Mouse (Mus musculus) heart, postnatal 36 days (tissue): ENCODE measurements around the gene Gm17324. TPM values are rescaled to one million over a fixed set of nuclear protein-coding genes. Genes with fewer than 3 reads are reported as not detected.

Source experiments
- DNase-seq, 2 experiments: peaks; one replicate each; pipeline ENCODE4 v3.0.0; 2021 to 2022
- intact Hi-C: fragments of 180-260 bp; cut with DNase I; formaldehyde crosslinking; loops from one replicate; pipeline ENCODE4 v1.15.1; 2025
- total RNA-seq, 2 experiments: library from RNA; stranded (reverse); gene quantifications; 2 replicates each; pipeline ENCODE4 v1.2.3; 2021

Gm17324 gene
- total RNA-seq, 2 experiments from 2014 or later = not detected

DNA sequence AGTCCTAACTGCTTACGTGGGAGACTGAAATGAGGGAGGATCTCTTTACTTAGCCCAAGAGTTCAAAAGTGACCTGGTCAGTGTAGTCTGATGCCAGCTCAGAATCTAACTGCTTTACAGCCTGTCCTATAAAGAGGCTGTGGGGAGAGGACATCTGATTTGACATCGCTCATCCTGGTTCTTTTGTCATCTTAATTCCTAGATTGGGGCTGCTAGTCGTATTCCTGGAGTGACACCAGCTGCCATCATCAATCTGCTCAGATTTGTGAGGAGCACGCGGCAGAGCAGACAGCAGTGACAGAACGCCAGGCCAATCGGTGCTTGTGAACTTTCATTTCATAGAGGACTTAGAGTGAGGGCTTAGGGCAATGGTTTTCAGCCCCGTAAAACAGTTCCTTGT is 25.0 kb upstream of the Gm17324 start:
- DNase-seq = no peak
- intact Hi-C loops = no loop called here

DNA sequence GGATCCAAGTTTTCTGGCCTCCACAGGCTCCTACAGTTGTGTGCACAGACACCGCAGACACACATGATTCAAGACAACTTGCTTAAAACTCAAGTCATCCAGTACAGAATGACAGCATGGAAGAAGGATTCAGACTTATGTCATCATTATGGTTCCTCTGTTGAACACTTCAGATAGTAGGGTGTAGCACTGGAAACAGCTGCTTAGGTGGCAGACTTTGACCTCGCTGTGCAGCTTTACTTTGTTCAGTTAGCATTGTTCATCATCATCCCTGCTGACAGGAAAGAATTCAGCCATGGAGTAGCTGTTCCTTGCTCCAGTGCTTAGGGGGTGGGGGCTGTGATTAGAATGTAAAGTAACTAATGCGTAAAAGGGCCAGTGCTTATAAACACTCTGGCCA is 17.1 kb upstream of the Gm17324 start:
- DNase-seq = no peak
- intact Hi-C loops = no loop called here

DNA sequence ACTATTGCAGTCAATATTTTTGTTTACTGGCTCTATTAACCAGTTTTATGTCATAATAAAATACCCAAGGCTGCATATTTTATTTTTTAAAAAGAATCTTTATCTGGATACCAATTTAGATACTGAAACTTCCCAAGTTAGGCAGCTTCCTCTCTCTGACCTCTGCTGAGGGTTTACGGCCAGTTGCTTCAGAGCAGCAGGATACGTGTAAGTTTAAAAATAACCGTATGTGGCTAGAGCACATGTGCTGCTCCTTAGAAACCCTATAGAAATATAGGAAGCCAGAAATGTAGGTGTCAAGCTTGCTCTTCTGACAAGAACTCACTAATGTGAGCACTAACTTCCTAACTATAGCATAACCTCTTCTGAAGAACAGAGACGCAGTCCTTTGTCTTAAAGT is 14.8 kb upstream of the Gm17324 start:
- intact Hi-C loops = no loop called here

DNA sequence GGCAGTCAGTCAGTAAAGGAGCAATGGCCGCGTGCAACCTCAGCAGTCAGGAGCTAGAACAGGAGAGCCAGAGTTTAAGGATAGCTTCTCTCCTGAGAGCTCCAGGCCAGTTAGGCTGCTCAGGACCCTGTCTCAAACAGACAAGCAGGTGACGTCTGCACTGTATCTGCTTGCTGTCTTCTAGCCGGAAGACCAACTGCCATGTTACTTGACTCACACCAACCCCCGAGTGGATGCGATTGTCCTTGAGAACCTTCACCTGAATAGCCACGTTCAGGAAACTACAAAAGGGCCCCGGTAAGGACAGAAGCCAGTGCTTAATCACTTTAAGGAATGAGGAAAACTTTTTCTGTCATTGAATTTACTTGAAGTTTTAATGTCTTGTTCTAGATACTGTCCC is 8.4 kb upstream of the Gm17324 start:
- intact Hi-C loops = no loop called here

More for the DNA sequence above, 14.8 kb upstream of the Gm17324 start:
- DNase-seq = no peak

DNA sequence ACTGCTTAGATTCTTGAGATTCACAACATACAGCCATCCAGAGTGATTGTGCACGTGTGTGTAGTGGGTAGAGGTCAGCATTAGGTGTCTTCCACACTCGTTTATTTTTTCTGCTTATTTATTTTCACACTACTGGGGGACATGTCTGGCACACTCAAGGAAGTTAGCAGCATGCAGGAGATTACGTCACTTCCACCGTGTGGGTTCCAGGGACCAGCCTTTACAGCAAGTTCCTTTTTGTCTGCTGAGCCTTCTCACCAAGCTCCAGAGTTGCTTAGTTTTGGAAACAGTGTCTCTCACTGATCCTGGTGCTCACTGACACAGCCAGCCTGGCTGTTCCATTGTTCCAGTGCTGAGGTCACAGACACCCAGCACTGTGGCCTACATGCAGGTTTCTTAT is 2.8 kb upstream of the Gm17324 start:
- DNase-seq = no peak
- intact Hi-C loops = no loop called here

More for the DNA sequence above, 8.4 kb upstream of the Gm17324 start:
- DNase-seq = no peak

DNA sequence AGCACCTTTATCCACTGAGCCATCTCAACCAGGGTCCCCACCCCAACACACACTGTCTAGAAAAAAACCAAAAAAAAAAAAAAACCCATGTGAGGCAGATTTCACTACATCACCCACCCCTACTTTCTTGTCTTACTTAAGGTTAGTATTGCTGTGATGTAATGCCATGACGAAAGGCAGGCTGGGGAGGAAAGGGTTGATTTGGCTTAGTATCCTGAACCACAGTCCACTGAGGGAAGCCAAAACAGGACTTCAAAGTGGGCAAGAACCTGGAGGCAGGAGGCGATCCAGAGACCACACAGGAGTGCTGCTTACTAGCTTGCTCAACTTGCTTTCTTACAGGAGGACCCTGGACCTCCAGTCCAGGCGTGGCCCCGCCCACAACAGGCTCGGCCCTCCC is 1.8 kb upstream of the Gm17324 start:
- intact Hi-C loops = no loop called here
- DNase-seq = no peak

DNA sequence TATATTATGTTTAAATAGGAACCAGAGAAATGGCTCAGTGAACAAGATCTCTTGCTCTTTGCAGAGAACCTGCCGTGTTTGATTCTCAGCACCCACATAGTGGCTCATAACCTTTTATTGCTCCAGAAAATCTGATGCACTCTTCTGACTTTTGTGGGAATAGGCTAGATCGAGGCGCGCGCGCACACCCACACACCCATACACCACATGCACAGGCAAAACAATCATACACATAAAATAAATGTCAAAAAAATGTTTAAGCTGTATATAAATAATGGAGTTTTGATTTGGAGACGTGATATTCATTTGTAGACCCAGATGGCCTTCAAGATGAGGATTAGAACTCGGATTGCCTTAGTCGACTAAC is 997 bp downstream of the Gm17324 start:
- no peak for DNase-seq
- intact Hi-C loops = loop anchor here (10.0 kb wide), 1 partner anchor 333 kb away; no protein-coding TSS in a partner anchor

DNA sequence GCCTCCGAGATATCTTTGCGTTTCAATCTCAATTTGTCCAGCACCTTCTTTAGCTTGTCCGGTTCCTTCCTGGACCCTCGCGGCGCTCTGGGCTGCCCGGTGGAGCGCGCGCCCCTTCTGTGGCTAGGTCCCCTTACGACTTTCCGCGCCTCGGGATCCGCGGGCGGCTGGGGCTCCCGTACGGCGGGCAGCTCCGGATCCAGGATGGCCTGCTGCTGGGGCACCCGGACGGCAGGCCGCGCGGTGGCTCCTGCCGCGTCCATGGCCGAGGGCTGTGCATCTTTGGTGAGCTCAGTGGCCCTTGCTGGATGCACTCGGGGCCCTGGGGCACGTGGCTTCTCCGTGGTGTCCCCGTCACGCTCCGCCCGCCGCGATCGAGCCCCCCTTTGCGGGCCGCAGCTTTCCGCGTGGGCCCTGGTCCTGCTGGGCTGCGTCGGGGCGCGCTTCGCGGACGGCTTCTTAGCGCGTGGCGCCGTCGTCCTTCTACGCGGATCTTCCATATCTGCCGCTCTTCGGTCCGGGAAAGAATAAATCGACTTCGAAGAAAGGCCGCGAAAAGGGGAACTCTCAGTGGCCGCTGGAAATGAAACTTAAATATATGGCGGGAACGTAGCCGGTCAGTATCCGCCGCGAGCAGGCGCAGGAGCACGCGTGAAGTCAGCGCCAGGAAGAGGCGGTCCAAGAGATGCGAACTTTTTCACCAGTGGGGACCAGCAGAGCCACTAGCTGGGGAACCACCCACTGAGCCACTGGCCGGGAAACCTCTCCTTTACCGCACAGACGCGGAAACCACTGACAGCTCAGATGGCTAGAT is 5.8 kb downstream of the Gm17324 start, which contains the start of gene Cgas:
TSS of gene Cgas (minus strand) at position 659 of the 814 bp plus-strand sequence.
- intact Hi-C loops = loop anchor here (10.0 kb wide), 1 partner anchor 328 kb away; no protein-coding TSS in a partner anchor
- peak; percentile 72 to 75 for DNase-seq

DNA sequence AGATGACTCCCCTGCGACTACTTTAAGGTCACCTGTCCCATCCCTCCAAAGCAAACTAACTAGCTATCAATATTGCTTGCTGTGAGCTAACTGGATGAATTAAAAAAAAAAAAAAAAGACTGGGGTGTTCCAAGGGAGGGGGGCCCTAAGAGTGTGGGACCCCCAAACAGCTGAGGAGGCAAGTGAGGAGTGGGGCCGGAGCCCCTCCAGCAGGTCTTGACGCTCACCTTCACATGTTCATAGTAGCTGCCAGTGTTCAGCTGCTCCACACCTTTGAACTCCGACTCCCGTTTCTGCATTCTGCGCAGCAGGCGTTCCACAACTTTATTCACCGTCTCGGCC is 6.4 kb downstream of the Gm17324 start:
- intact Hi-C loops = loop anchor here (10.0 kb wide), 1 partner anchor 327 kb away; no protein-coding TSS in a partner anchor
- no peak for DNase-seq

DNA sequence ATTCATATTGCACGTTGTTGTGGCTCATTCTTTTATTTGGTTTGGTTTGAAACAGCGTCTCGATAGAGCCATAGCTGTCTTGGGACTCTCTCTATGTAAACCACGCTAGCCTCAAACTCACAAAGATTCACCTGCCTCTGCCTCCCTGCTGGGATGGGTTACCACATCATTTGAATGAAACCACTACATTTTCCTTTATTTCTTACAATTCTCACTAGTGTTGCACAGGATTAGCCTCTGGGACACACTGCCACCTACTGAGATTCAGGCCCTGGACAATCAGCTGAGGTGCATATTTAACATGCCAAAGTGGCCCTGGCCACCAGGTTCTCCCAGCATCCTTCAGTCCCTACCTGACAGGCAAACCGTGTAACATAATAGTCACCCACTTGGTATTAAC is 9.2 kb downstream of the Gm17324 start:
- intact Hi-C loops = no loop called here
- no peak for DNase-seq

DNA sequence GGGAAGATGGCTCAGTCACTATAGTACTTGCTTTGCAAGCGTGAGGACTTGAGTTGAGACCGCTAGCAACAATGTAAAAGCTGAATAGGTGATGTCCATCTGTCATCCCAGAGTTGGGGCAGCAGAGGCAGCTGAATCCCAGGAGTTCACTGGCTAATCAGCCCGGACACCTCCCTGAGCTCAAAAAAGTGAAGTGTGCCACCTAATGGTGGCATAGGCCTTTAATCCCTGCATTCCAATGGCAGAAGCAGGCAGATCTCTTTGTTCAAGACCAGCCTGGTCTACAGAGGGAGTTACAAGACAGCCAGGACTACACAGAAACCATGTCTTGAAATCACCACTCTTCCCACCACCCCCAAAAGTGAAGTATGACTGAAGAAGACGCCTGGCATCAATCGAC is 16.1 kb downstream of the Gm17324 start:
- no peak for DNase-seq
- intact Hi-C loops = no loop called here

DNA sequence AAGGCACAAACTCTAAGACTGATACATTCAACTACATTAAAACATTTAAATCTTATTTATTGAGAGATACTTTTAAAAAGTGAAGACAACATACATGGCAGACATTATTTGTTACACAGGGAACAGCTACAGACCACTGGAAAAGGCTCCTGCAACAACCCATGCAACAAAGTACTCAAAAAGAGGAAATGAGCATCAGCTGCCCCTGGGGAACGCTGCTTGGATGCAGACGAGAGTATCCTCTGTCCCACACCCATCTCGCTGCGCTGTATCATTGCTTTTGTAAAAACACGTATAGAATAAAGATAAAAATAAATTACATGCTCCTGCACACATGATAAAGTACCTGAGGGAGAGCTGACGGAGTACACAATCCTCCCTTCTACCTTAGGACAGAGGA is 18.1 kb downstream of the Gm17324 start:
- intact Hi-C loops = no loop called here

DNA sequence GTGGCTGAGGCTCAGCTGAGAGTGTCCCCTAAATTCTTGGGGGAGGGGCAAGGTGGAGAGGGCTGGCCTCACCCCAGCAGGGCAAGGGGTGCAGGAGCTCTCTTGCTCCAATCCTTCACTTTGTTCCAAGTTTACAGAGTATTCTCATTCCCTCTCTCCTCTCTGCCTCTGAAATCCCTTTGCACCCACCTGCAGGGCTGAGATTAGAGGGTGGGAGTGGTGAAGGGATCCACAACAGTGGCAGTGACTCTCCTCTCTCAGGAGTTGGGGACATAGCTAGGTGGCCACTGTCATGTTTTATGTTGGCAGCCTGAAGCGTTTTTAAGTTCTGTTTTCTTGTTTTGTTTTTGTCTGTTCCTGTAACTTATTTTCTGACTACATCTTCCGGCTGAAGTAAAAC is 19.0 kb downstream of the Gm17324 start:
- intact Hi-C loops = no loop called here

More for the DNA sequence above, 18.1 kb downstream of the Gm17324 start:
- no peak for DNase-seq

DNA sequence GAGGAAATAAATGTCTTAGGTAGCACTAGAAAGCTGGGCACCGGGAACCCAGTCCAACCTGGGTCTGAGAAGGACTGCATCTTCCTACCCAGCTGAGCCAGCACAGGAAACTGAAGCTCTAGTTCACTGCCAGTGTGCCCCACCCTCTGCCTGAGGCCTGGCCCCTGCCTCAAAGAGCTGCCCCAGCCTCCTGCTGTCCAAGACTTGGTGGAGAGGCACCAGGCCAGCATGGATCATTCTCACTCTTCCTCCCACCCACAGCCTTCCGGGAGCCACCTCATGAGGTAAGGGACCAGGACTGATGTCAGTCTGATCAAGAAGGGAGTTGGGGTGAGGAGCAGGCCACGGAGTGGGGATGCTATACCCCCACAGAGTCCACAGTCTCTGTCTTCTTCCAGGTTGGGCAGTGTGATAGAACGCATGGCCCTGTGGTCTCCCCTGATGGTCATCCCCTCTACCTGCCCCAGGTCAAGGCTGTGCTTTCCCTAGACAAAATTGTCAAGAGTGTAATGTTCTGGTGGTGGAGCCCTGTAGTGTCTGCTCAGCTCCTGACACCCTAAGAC is 19.6 kb downstream of the Gm17324 start:
- intact Hi-C loops = no loop called here
- no peak for DNase-seq

More for the DNA sequence above, 19.0 kb downstream of the Gm17324 start:
- DNase-seq = no peak

DNA sequence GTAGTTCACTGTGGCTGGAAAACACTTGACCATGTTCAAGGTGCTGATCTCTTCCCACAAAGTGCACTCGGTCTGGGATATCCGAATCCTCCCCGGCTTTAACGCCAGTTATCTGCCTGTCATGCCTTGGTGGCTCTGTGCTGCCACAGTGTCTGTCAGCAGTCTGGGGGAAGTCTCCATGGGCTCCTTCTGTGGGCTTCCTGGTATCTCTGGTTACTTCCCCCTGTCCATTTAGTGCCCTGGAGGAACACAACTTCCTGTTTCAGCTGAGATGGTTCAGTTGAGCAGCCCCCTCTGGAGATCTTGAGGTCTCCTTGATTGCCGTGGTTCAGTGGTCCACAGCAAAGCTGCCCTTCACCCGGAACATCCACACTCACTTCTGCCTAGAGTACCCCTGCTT is 20.4 kb downstream of the Gm17324 start:
- no peak for DNase-seq

DNA sequence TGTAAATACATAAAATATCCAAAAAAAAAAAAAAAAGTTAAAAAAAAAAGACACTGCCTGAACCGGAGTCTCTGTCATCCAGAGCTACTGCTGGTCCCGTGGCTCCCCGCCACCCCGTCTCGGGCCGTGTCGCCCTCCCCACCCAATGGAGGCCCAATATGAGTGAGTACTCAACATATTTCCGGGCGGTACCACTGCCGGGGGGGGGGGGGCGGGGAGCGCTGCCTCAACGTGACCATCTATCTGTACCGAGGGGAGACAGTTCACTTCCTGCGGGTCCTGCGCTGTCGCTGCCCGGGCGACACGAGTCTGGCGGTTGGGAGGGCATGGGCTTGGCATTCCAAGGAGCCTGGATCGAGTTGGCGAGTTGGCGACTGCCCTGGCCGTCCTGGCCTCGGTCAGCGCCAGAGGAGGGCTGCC is 21.2 kb downstream of the Gm17324 start:
- intact Hi-C loops = no loop called here

More for the DNA sequence above, 20.4 kb downstream of the Gm17324 start:
- intact Hi-C loops = no loop called here

DNA sequence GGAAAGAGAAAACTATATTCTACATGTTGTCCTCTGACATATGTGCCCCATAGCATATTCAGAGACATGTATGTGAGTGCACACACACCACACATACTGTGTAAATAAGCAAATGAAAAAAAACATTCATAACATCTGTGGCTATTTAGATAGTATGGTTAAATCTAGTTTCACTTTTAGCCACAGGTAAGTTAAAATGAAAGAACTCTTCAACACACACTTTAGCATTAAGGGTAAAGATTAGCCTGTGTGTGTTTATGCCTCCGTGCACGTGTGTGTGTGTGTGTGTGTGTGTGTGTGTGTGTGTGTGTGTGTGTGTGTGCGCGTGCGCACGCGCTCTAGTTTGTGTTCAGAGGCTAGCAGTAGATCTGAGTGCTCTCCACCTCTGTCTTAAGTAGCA is 47.0 kb downstream of the Gm17324 start:
- intact Hi-C loops = no loop called here
- DNase-seq = no peak

More for the DNA sequence above, 21.2 kb downstream of the Gm17324 start:
- no peak for DNase-seq

DNA sequence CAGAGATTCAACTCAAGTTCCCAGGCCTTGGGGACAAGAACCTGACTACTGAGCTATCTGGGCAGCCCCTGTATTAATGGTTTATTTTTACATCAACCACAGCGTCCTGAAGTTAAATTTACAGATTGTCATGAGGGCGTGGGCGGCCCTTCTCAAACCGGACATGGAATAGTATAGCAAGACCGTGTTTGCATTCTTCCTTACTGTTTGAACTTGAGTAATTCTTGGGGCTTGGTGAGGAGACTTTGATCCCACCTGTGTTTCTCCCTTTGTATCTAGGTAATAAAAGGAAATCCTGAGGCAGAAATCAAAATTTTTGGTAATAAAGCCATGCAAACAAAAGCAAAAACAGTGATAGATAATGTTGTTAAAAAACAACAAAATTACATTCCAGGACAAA is 48.0 kb downstream of the Gm17324 start:
- DNase-seq = no peak
- intact Hi-C loops = no loop called here
